Mouse (Mus musculus) embryo, embryonic 9.5 days (tissue): ENCODE measurements at regions not wholly inside any gene's neighbourhood (a gene's known extent, or its start where the extent isn't known, plus 50 kb on each side); places are given as distances from the start of the nearest gene placed in this dataset.

ENCODE experiments used
- DNase-seq: peaks from one replicate; pipeline ENCODE4 v3.0.0-alpha.2; 2017; ENCODE audit errors: extremely low spot score

DNA sequence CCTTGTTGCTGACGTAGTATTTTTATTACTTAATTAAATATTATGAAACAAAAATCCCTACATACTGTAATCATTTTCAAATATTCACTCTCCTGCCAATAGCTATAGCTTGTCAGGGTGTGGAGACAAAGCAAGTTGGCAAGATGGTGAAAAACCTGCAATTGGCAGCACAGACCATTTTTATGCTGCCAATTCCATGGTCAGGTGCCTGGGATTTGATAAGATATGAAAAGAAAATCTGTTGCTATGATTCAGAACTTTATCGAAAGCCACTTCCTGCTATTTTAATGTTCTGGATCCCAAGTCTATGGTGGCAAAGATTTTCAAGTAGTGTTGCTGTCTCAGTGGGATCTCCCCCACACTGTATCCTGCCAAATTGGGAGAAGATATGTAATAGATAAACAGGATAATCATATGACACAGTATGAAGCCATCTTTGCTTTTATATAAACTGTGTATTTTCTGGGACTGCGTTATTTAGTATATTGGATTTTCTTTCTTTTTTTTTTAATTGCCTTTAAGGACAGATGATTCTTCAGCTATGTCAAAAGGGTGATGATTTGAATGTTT lies 165.3 kb upstream of the Lrrc3b start:
- DNase-seq: no peak

DNA sequence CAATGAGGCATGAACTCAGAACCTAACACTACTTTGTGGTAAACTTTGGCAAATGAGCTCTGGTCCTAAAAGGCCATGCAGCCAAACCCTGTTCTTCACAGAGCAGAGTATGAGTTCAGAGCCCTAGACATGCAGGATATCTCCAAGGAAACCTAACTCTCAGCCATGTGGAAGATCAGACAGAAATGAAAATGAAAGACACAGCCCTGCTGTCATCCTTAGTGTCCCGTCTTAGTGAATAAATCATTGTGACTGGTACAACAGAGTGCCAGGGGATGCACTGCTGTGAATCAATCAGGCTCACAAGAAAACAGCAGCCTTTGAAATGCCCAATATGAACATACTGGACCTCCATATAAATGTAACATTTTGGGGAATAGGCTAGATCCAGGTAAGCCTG lies 171.4 kb upstream of the Lrrc3b start:
- no peak for DNase-seq

DNA sequence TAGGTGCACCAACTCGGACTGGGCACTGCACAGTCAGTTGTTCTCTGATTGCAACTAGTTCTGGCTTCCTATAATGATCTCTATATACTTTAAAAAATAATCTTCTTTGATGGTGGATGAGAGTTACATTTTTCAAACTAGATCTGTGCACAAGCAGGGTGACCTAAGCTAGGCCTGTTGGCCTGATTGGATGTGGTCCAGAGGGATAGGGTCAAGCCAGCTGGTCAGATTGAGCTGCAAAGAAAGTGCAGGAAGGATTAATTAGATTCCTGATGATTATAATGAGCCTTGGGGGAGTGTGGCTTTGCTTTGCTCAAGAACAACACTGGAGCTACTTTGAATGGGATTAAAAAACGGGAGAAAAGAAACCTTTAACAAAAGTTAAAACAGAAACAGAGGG lies 195.8 kb upstream of the Lrrc3b start:
- DNase-seq: no peak

DNA sequence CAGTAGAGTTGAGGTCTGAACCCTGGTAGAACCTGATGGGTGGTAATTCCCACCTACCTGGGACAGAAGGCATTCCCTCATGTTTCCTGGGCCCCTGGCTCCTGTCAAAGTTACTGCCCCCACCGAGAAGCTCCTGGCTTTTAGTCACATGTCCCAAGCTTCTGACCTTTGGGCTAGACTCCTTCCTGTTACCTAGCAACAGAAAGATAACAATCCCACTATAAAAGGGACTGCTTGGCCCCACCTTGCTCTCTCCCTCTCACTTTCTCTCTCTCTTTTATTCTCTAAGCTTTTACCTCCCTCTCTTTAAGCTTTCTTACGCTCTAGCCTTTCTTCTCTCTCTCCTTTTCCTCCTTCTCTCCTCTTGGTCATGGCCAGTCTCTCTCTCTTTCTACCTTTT lies 198.9 kb upstream of the Lrrc3b start:
- DNase-seq: no peak

DNA sequence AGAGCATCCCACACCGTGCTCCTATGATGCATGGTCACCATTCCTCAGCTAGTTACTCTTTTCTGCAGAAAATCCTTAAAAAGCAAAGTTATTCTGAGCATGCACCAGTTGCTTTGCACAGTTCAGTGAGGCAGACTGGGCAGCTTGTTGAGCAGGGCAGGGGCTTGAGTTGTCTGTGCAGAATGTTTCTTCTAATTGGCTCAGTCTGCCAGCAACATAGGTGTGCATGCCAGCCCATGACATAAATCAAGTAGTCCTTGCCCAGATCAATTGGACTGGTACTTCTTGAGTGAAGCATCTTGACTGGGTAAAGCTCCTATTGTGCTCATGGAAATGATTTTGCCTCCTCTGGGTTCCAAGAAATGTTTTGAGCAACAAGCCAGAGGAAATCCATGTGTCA lies 200.1 kb upstream of the Lrrc3b start:
- DNase-seq: no peak

DNA sequence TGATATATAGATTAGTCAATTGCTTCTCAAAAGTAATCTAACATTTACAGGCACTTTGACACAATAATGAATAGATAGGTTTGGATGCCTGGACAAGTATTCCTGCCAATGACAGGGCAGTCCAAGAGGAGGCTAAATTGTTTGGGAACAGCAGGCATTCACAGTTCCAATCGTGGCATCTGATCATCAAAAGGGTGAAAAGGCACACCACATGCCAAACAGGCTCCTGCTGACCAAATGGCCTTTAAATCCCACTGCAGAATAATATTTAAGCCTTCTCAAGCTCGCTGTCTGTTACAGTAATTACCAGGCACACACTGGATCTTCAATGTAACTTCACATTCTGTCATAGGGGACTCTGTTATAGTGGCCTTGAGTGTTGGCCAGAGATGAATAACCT lies 222.1 kb upstream of the Lrrc3b start:
- no peak for DNase-seq

DNA sequence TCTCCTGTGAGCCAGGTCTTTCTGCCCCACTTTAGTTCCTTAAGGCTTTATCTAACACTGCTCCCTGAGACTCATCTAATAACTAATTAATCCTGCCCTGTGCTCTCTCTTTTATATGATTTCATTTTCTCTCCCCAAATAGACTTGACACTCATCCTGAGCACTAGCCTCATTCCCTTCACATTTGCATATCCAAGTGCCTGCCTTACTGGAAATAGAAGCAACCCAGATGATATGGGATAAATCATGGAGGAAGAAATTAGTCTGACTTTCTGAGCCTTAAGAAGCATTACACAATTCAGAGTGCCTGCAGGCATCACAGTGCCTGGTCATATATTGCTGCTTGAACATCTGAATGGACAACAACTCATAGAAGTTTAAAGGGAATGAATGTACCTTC lies 233.5 kb upstream of the Lrrc3b start:
- DNase-seq: no peak

GRCm38 (mm10) chr14:15677218-15677617 lies 238.4 kb upstream of the Lrrc3b start:
- DNase-seq: no peak

DNA sequence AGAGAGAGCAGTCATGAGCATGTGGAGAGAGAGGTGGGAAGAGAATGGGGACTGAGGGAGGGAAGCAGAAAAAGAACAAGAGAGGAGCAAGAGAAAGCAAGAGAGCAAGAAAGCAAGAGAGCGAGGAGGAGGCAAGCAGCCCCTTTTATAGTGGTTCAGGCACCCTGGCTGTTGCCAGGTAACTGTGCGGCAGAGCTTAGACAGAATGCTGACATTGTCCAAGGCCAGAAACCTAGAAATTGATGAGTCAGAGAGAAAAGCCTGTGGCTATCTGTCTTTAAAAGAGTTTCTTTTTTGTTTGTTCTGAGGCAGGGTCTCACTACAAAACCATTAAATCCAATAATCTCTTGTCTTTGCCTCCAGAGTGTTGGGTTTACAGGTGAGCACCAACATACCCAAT lies 240.7 kb upstream of the Lrrc3b start:
- no peak for DNase-seq

DNA sequence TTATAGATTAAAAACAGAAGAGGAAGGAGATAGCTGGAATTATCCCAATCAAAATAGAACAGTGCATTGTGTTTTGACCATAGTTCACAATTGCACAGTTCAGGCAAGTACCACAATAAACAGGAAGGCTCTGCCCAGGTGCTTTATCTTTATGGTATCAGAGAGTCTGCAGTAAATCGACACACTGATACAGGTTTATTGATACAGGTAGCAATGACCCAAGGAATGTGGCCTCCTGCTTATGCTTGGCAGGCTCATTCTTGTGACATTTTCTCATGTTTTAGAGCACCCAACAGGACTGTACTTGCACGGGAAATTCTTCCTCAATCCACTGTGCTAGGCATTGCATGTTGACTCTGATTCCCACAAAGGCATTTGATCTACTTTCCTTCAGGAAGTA lies 259.2 kb upstream of the Lrrc3b start:
- DNase-seq: no peak

- no peak for DNase-seq
These were observed 259.8 kb upstream of the Lrrc3b start for GRCm38 (mm10) chr14:15698607-15699006.

DNA sequence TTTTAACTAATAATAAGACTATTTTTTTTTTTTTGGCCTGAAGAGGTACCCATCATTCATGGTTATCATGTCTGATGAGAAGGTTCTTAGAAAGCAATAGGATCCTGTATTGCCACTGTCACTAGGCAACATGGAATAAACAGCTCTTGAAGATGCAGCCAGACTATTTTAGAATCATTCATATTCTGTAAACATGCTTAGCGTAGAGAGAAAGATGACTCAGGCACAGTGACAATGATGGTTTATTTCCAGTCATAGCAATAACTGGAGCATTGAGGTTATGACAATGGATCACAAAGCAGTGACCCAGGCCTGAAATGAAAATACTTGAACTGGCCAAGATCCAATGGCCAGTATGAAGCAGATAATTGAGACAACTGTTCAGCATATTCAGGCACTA lies 283.3 kb upstream of the Lrrc3b start:
- DNase-seq: no peak

- DNase-seq: no peak
These were observed 307.9 kb upstream of the Lrrc3b start for GRCm38 (mm10) chr14:15746629-15747238.

- DNase-seq: no peak
These were observed 331.2 kb upstream of the Lrrc3b start for GRCm38 (mm10) chr14:15769846-15770448.

DNA sequence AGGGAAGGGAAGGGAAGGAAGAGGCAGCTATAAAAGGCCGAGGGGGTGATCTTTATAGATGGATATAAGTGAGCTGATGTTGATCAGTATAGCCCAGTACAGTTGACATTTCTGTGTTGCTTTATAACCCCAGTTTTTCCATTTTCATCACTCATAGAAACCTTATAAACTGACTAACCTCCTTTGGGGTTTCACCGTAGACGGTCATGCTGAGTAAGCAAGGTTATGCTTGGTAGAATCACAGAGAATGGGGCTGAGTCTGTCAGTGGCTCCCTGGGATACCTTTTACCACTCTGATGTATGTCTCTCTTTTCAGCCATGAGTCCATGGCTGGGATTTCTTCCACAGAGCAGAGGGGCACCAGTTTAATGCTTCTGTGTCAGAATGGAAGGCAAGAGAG lies 345.9 kb upstream of the Lrrc3b start:
- DNase-seq: no peak

DNA sequence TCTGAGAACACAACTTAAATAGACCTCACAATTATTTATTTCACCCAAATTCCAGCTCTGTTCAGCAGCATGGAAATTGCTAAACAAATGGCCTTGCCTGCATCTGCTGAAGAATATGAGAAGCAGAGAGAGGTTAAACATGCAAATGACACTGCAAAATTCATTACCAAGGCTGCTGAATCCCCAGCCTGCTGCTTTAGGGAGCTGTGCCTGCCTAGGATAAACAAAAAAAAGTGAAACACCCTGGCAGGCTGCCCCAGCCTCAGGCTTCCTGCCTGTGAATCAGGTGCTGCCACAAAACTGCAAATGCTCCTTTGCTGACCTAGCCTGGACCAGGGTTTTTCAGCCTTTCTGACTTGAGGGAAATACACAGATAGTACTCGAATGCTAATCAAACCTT lies 346.4 kb upstream of the Lrrc3b start:
- no peak for DNase-seq

GRCm38 (mm10) chr14:15795698-15796097 lies 356.9 kb upstream of the Lrrc3b start:
- no peak for DNase-seq

- no peak for DNase-seq
These were observed 358.2 kb upstream of the Lrrc3b start for GRCm38 (mm10) chr14:15797019-15797418.

DNA sequence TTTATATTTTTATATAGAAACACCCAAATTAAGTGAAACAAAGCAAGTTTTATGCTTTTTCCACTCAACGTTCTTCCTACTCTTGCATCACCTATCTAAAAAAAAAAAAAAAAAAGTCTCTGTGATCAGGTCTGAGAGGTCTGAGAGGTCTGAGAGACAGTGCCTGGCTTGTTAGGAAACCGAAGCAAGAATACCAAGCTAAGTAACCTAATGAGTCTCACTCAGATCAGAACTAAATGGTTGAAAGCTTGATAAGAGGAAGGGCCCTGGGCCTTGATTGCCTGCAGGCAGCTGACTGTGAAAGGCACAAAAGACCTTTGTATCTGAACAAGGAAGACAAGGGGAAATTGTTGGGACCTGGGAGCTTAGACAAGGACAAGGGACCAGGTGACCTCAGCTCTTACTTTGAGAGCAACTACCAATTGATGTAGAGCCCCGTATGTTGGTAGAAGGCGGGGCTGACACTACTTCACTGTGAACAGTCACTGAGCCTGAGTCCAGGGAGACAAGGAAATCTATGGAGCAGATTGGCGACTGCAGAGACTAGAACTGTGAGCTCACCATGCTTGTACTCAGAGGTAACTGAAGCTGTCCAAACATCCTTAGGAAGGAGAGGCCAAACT lies 362.8 kb upstream of the Lrrc3b start:
- no peak for DNase-seq

DNA sequence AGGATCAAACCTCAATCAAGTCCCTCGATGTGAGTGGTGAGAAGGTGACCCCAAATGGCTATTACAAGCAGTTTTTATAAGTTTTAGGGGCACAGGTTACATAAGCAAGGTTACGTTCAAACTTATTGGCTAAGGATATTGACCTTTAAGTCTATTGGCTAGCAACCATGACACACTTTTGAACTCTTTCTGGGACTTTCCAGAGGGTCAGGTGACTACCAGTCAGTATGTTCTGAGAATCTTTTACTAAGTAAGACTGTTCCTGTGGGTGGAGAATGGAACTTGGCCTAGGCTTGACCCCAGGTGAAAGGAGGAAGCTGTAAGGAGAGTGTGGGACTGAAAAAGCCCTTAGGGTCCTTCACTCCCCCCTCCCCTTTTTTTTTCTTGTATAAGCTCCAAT lies 370.3 kb upstream of the Lrrc3b start:
- DNase-seq: no peak

GRCm38 (mm10) chr14:15841390-15842023 lies 402.7 kb upstream of the Lrrc3b start:
- DNase-seq: no peak

GRCm38 (mm10) chr14:15842024-15842599 lies 403.3 kb upstream of the Lrrc3b start:
- DNase-seq: no peak
